Mouse (Mus musculus): ENCODE results near the gene Wdr11.

GRCm38 (mm10) chr7:129660546-129660945 is 68.9 kb downstream of the Wdr11 start:
- TF ChIP-seq CTCF (IDR thresholded peaks at IDR 0.05) (no peak), EP300 (IDR thresholded peaks at IDR 0.05) (no peak)
